Mouse (Mus musculus) lung, postnatal 0 days (tissue): ENCODE results near the gene Ak5.

Experiments
- CTCF ChIP-seq: IDR thresholded peaks from 2 replicates; pipeline ENCODE4 v1.5.1; 2016; ENCODE audit warnings: antibody characterized with exemption, mild to moderate bottlenecking
- EP300 ChIP-seq: IDR thresholded peaks from 2 replicates; pipeline ENCODE4 v1.6.1; 2016; ENCODE audit warnings: antibody characterized with exemption, mild to moderate bottlenecking, control low read depth

DNA sequence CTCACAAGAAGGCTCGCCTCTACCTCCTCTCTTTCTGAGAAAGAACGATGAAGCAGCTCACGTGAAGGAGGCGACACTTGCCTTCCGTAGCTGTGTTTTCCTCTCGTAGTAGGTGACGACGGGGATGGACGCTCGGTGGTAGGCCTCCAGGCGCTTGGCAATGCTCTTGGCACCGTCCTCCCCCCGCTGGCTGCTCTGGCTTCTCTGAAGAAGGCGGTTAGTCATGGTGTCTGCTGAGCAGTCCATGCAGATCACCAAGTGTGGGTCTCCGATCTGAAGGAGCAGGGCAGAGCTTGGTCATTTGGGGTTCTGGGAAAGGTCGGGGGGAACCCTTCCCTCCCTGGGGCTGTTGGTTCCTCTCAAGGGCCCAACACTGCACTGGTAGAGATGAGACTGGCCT, 195.5 kb downstream of the Ak5 start:
- no peak for TF ChIP-seq CTCF
- no peak for TF ChIP-seq EP300
